Mouse (Mus musculus): ENCODE results near the gene Ikzf3.

- TF ChIP-seq CTCF (IDR thresholded peaks at IDR 0.05; ENCODE audit: borderline replicate concordance, extremely low read depth, insufficient read depth, insufficient read length) (no peak), POLR2A (IDR thresholded peaks at IDR 0.05; ENCODE audit: borderline replicate concordance, extremely low read depth, insufficient read depth, insufficient read length, poor library complexity, severe bottlenecking) (no peak)
These were observed 65.8 kb downstream of the Ikzf3 start for GRCm38 (mm10) chr11:98479940-98480497.

Data from brain, embryonic 14.5 days (tissue).